Mouse (Mus musculus) cortical plate, adult 2 months (tissue): ENCODE measurements around the gene Lrrc28. TPM values are rescaled to one million over a fixed set of nuclear protein-coding genes. Genes with fewer than 3 reads are reported as not detected.

Experiments used
- H3K27ac ChIP-seq: fragments of 200-500 bp; 2 replicates; pipeline ENCODE4 v1.5.1; 2012; ENCODE audit warnings: low read length, control low read depth, inconsistent platforms; ENCODE audit not compliant: insufficient read depth
- H3K4me1 ChIP-seq: fragments of 200-500 bp; 2 replicates; pipeline ENCODE4 v1.6.1; 2011; ENCODE audit warnings: low read length; ENCODE audit not compliant: control insufficient read depth, insufficient read depth
- H3K4me3 ChIP-seq: fragments of 200-500 bp; 2 replicates; pipeline ENCODE4 v1.5.1; 2011; ENCODE audit warnings: mild to moderate bottlenecking, low read length, control low read depth; ENCODE audit not compliant: insufficient read depth
- CTCF ChIP-seq: fragments of 200-500 bp; IDR thresholded peaks from 2 replicates; pipeline ENCODE4 v1.5.1; 2011; ENCODE audit warnings: mild to moderate bottlenecking, control low read depth, low read length; ENCODE audit not compliant: insufficient read depth; ENCODE audit errors: extremely low read depth
- POLR2A ChIP-seq: fragments of 200-500 bp; IDR thresholded peaks from 2 replicates; pipeline ENCODE4 v1.6.1; 2011; ENCODE audit warnings: mild to moderate bottlenecking, low read length, control low read depth; ENCODE audit not compliant: insufficient read depth; ENCODE audit errors: extremely low read depth
- polyA plus RNA-seq: library from polyadenylated mRNA; depleted of rRNA; stranded (reverse); fragments of >200 nt; gene quantifications from 2 replicates; pipeline ENCODE4 v1.2.3, GENCODE M21; 2012; rRNA removed

Gene Lrrc28
- polyA plus RNA-seq, 1 experiment, result 43.1 TPM

DNA sequence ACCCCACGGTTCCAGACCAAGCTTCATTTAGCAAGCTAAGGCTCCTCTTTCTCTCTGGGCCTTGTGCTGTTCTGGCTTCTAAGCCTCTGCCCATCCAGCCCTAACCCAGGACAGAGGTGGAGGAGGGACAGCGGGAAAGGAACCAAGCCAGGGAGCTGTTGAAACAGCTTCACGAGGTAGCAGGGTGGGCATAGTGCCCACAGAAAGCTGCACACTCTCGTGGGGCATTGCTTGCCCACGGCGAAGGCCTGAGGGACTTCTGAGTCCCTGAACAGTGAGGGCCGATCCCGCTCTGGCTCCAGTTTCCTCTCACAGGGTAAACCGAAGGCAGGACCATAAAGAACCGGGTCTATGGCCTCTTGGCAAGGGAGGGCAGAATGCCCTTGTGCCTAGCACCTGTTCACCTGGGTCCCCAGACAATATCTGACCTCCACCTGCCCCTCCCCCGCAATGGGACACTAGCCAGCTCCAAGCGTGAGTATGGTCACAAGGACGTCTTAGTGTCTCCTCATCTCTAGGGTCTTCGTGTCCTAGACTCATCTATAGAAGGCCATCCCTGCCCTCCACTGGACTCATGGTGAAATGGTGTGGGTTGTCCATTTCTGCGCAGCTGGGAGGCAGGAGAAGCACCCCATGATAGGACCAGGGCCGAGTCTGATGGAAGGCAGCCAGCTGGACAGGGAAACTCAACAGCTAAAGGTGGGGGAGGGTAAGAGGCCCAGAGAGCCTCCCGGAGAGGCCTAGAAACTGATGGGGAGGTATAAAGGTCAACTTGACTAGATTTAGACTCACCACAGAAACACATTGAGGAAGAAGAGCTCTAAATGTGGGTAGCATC lies 165.3 kb downstream of the Lrrc28 start:
- H3K4me3 ChIP-seq, result no peak overlapping the region
- TF ChIP-seq POLR2A (no peak), CTCF (no peak)

DNA sequence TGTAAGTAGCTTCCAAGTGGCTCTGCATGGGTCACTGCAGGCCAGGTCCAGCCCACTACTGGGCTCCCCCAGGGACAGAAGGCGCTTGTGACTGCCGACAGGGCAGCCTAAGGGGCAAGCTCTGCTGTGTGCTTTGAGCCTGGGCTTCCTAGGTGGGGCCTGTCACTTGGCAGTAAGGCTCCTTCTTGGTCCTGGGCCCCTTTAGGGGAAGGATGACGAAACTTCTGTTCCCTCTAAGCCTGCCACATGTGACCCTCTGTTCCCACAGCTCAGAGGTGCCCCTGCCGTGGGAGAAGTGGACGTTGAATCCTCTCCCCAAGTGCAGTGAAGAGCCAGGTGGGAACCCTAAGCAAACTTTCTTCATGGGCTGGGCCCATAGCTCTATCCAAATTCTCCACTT lies 165.9 kb downstream of the Lrrc28 start:
- no peak for TF ChIP-seq POLR2A
- TF ChIP-seq CTCF, result no peak
- Histone ChIP-seq H3K4me3 (no peak overlapping the region), H3K4me1 (no peaks in the 10 kb centered on the region), H3K27ac (no peak overlapping the region)

More for the DNA sequence above, 165.3 kb downstream of the Lrrc28 start:
- H3K4me1 ChIP-seq, result no peaks in the 10 kb centered on the region
- no peak overlapping the region for H3K27ac ChIP-seq

DNA sequence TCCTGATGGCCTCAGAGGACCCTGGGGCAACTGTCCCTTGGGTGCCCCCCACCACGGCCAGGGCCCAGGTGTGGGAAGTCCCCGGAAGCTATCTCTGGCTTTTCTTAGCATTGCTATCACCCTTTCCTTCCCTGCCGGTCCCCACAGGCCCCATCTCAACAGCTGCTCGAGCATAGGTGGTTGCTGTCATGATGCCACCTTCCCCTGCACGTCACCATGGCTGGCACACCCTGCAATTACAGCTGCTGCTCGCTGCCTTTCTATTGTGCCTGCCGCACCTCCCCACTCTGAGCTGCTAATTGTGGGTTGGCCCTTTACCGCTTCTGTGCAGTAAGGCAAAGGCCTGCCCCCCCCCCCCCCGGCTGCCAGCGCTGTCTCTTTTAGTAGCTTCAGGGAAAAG lies 167.1 kb downstream of the Lrrc28 start:
- Histone ChIP-seq H3K4me3 (no peak overlapping the region), H3K27ac (no peak overlapping the region), H3K4me1 (no peaks in the 10 kb centered on the region)
- no peak for TF ChIP-seq POLR2A
- TF ChIP-seq CTCF, result no peak

DNA sequence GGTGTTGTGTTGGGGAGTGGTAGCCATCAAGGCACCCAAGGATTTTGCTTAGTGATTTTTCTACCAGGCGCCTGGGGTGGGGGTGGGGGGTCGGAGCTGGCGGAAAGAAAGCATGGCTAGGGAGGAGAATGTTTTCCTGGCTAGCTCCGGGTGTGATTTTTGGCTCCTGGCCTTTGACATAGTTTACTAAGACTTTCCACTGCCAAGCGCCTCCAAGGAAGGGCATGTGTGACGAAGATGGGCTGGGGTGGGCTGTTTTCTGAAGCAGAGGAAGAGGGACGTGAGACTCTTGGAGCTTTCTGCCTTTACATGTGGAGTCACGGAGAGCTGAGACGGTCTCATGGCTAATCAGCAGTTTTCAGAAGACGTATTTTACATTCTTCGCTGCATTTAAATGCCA lies 173.8 kb downstream of the Lrrc28 start:
- TF ChIP-seq CTCF (no peak), POLR2A (no peak)
- Histone ChIP-seq H3K4me3 (no peak overlapping the region), H3K4me1 (no peaks in the 10 kb centered on the region), H3K27ac (no peak overlapping the region)

DNA sequence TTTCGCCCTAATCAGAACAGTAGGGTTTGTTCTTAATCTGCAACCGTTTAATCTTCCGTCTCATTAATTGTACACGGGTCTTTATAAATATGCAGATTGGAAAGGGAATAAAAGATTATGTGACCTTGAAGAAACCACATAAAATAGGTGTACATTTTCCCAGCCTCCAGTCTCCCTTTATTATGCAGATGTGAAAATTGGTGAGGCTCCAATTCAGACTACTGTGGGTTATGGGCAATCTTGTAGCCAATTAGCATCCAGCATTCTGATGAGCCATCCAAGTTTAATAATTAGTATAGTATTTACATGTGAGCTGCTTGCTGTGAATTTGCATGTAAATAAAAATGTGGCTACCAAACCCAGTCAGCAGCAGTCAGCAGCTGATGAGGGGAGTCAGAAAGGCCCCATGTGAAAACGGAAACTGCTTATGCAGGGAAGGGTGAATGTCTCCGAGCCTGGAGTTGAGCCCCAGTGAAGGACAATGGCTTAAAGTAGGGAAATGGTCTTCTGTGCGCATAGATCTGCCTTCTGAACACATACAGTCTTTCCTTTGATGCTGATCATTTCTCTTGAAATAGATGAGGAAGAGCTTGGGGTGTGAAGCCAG lies 176.2 kb downstream of the Lrrc28 start:
- no peak overlapping the region for H3K27ac ChIP-seq
- no peak overlapping the region for H3K4me3 ChIP-seq
- TF ChIP-seq POLR2A (no peak), CTCF (no peak)
- no peaks in the 10 kb centered on the region for H3K4me1 ChIP-seq

DNA sequence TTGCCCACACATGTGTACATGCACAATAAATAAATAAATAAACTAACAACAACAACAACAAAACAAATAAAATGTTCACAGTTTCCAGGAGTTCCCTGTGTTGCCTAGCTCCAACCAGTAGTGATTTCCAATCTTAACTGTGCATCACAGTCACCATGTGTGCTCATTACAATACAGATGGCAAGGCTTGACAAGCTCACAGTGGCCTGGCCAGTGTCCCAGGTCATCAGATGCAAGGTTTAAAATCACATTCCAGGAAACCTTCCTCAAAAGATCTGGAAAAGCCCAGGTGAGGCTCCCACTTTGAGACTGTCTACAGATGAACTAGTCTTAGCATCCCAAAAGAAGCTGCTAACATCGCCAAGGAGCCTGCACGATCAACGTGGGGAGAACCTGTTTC lies 176.9 kb downstream of the Lrrc28 start:
- no peak overlapping the region for H3K27ac ChIP-seq

DNA sequence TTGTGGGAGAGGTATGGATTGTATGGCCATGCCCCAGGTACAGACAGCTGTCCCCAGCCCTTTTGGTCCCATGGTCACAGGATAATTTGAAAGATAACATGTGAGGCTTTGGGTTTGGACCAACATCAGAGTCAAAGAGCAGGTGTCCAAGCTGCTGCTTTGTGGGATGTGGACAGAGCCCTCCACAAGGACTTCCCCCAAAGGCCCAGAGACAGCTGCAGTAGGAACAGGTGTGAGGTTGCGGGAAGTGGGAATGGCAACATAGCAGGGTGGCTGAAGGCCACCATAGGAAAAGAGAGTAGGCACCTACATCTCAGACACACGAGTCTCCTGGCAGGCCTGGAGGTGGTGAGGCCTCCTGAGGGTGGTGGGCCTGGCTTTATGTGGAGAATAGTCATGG lies 178.7 kb downstream of the Lrrc28 start:
- H3K4me3 ChIP-seq, result no peak overlapping the region
- H3K27ac ChIP-seq, result no peak overlapping the region
- TF ChIP-seq POLR2A (no peak), CTCF (no peak)
- H3K4me1 ChIP-seq, result peaks cover 4% of the 10 kb centered on the region

More for the DNA sequence above, 176.9 kb downstream of the Lrrc28 start:
- no peak for TF ChIP-seq CTCF
- no peak for TF ChIP-seq POLR2A
- no peak overlapping the region for H3K4me3 ChIP-seq
- H3K4me1 ChIP-seq, result no peaks in the 10 kb centered on the region

DNA sequence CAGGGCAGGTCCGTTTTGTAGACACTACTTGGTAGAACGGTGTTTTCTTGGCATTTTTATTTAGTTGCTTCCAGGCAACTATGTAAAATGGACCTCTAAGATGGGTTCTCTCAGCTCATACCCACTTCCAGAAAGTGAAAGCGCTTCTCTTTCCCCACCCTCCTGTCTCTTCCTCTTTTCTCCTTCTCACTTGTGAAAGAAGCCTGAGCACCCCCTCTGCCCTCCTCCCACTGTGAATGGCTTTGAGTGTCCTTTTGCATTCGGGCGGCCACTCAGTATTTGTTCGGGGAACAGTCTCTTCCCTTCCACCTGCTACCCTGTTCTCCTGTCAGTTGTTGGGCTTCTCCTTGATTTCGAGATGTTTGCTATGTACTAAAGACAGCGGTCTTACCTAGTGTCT lies 180.4 kb downstream of the Lrrc28 start:
- no peak for TF ChIP-seq POLR2A
- no peak for TF ChIP-seq CTCF
- Histone ChIP-seq H3K4me1 (peaks cover 6% of the 10 kb centered on the region), H3K4me3 (no peak overlapping the region), H3K27ac (no peak overlapping the region)

DNA sequence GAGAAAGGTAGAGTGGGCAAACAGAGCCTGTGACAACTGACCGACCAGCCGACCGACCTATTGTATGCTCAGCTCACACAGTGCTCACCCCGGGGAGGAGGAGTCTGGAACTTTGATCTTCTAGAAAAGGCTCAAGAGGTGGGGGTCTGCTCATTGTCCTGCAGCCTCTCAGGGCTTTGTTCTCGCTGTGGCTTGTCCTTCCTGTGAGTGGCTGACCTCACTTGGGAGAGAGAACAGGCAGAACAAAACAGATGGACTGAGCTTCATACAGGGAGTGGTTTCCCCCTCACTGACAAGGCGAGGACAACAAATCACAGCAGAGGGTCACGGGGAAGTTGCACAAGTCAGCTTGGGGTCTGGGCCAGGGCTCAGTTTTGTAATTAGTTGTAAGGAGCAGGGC lies 181.5 kb downstream of the Lrrc28 start:
- TF ChIP-seq CTCF, result no peak
- TF ChIP-seq POLR2A, result no peak
- H3K27ac ChIP-seq, result peak overlapping the region; percentile 12; the same call in 1 of the 2 replicates
- H3K4me1 ChIP-seq, result peaks cover 6% of the 10 kb centered on the region
- H3K4me3 ChIP-seq, result no peak overlapping the region

Other genes with a start within 250 kb of the Lrrc28 start
- gene Ttc23, start 2.1 kb upstream of the Lrrc28 start, polyA plus RNA-seq, result 5.1 and 5.4 TPM in 2 replicates
- 12.0 and 13.6 TPM in 2 replicates for gene Synm, start 114.5 kb upstream of the Lrrc28 start, polyA plus RNA-seq